Mouse (Mus musculus) liver, adult 2 months (tissue): ENCODE measurements around the gene Tespa1.

Experiments used
- CTCF ChIP-seq: fragments of 200-500 bp; IDR thresholded peaks from 2 replicates; pipeline ENCODE4 v1.5.1; 2011; ENCODE audit warnings: low read depth, low read length, control low read depth
- POLR2A ChIP-seq: fragments of 200-500 bp; IDR thresholded peaks from 2 replicates; pipeline ENCODE4 v1.6.1; 2011; ENCODE audit warnings: low read length, control low read depth; ENCODE audit not compliant: insufficient read depth; ENCODE audit errors: extremely low read depth

- TF ChIP-seq CTCF (no peak), POLR2A (no peak)
These were observed 47.5 kb downstream of the Tespa1 start for GRCm38 (mm10) chr10:130370005-130370682.
